Mouse (Mus musculus) ZHBTc4 (cell line): ENCODE results near the gene Gnas.
A peak's percentile ranks its signal among the peaks of the same experiment; 100 is the strongest.

ENCODE experiments used
- DNase-seq: peaks from one replicate; pipeline ENCODE4 v3.0.0-alpha.2; 2011; ENCODE audit warnings: low read depth, low spot score

Gene Gnas

DNA sequence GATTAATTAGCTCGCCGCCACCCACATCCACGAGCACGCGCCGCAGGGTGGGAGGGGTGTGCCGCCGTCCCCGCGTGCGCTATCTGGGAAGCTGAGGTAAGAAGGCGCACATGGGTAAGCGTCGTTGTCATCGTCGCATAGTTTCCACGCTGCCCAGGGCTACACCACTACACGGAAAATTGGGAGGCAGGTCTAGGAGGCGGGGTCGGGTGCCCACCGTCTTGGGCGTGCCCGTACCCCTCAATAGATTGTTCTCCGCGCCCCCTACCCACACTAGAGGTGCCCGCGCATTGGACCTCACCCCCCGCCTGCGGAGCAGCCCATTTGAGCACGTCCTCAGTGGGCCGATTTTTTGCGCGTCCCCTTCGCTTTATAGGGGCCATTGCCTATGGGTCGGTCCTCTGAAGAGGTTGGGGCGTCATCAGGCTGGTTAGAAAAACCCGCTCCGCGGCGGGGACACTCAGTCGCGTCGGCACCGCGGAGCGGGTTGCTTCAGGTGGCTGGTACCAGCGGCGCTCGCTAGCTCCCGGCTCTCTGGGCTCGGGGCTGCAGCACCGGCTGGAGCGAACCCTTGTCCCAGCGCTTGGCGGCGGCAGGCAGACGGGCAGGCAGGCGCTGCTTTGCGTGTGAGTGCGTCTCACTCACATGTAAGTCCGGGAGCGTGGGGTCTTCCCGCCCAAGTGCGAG is 43.3 kb downstream of the Gnas start:
- peak; percentile 90 for DNase-seq

DNA sequence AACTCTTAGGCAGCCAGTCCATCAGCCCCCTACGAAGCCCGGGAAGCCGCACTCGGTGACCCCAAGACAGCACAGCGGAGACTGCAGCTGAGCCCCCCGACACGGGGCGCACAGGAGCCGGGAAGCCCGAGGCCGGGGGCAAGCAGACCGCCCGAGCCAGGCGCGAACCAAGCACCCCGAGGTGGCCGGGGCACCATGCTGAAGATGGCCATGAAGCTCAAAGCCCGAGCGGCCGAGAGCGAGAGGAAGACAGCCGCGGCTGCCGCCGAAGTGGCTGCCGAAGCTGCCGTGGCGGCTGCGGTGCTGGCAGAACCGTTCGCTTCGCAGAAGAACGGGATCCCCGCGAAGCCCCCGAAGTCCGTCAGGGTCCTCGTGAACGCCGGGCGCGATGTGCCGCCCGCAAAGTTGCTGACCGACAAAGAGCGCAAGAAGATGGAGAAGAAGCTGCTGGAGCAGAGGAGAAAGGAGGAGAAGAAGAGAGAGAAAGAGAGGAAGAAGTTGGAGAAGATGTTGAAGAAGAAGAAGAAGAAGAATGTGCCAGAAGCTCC is 44.3 kb downstream of the Gnas start:
- DNase-seq, result peak; percentile 44

- peak; percentile 73 for DNase-seq
These were observed 45.0 kb downstream of the Gnas start for GRCm38 (mm10) chr2:174328926-174329662.

- DNase-seq, result peak; percentile 74
These were observed 45.8 kb downstream of the Gnas start for GRCm38 (mm10) chr2:174329663-174330615.

- no peak for DNase-seq
These were observed 46.6 kb downstream of the Gnas start for GRCm38 (mm10) chr2:174330616-174331191.

GRCm38 (mm10) chr2:174331282-174332030 is 47.3 kb downstream of the Gnas start:
- DNase-seq, result no peak

DNA sequence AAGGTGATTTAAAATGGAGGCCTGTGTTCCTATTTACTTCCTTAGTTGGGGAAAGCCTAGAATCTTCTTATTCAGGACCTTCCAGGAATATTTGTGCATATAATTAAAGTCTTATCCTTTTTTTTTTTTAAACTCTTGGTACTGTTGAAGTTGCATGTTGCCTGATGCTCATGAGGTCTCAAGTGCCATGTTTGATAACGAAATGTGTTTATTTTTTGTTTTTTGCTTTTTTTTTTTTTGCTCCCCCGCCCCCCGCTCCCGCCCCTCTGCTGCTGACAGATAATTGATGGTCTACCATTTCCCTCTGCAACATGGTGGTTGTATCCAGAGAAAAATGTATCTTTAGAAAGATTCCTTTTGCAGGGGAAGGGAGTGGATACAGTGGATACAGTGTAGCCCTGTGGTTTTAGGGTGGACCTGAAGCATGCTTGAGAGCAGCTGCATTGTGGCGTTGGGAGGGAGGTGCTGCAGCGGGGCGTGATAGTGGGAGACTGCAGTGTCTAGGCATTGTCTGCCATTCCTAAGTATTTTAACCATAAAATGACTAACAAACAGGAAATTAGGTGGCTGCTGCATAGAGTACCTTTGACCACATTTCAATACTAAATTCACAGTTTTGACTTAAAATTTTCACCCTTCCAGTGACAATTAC is 49.2 kb downstream of the Gnas start:
- no peak for DNase-seq

- no peak for DNase-seq
These were observed 50.3 kb downstream of the Gnas start for GRCm38 (mm10) chr2:174334415-174334814.

GRCm38 (mm10) chr2:174337275-174337674 is 53.2 kb downstream of the Gnas start:
- no peak for DNase-seq

DNA sequence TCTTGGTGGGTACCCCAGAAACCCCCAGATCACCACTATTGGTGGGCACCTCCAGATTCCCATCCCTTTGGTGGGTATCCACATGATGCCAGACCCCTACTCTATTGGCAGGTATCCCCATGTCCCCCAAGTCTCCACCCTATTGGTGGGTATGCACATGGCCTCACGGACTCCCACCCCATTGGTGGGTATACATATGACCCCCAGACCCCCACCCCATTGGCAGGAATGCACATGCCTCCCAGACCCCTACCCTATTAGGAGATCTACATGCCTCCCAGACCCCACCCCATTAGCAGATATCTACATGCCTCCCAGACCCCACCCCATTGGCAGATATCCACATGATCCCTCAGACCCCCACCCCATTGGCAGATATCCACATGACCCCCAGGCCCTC is 55.6 kb downstream of the Gnas start:
- DNase-seq, result no peak

GRCm38 (mm10) chr2:174340229-174340892 is 56.2 kb downstream of the Gnas start:
- DNase-seq, result no peak

DNA sequence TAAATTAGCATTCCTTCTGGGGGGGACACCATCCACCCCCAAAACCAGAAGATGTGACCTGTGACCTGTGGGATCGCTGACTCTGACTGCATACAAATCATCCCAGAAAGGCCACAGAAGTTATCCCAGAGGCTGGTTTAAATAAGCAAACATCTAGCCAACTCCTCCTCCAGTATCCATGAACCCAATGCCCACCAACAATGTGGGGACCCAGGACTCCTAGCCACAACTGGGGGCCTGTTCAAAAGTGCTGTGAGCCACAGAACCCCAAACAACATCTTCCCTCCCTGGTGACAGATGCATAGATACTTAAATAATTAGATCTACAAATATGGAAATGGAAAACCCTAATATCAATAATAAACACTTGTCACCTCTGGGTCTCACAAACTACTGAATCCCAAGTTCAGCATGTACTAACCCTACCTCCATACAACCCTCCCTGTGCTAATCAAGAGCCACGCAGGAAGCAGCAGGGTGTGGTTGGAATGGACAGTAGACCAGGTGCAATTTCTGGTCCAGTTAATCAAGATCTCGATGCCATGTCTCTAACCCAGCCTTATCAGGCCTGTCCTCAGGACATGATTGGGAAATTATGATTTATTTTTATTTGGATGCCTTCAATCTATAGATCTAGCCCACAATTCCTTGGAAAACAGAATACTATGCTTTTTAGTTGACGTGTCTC is 56.9 kb downstream of the Gnas start:
- no peak for DNase-seq

DNA sequence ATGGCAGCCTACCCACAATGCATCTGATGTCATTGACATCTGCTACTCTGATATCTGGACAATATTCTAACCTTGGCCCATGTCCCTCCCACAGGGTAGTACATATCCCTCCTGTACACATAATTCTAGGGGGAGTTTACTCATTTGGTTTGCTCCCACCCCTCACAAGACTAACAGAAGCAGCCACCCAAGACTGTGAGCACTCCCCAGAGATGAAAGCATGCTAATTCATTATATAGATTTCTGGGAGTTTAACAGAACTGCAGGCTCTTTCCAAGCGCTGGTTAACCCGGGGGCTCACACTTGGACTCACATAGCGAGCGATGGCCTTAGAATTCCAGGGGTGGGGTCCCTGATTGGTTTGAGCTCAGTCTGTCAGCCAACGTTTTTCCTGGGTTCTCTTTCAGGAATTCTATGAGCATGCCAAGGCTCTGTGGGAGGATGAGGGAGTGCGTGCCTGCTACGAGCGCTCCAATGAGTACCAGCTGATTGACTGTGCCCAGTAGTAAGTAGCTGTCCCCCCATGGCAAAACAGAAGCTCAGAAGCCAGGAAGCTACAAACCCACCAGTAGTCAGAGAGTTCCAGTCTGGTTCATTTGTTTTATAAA is 58.8 kb downstream of the Gnas start:
- DNase-seq, result no peak

GRCm38 (mm10) chr2:174343566-174343965 is 59.4 kb downstream of the Gnas start:
- DNase-seq, result no peak

- DNase-seq, result peak; percentile 44
These were observed 60.0 kb downstream of the Gnas start for GRCm38 (mm10) chr2:174344003-174344655.

DNA sequence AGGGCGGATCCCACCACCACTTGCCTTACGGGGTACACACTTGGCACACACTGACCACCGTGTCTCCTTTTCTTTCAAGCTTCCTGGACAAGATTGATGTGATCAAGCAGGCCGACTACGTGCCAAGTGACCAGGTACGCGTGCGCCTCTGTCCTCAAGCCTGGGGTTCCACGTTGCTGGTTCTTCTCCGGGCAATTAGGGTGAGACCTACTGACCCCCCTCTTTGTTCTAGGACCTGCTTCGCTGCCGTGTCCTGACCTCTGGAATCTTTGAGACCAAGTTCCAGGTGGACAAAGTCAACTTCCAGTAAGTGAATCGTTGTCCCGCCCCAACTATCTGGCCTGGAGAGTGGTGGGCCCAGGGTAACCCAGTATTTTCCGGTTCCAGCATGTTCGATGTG is 60.9 kb downstream of the Gnas start:
- peak; percentile 25 for DNase-seq

DNA sequence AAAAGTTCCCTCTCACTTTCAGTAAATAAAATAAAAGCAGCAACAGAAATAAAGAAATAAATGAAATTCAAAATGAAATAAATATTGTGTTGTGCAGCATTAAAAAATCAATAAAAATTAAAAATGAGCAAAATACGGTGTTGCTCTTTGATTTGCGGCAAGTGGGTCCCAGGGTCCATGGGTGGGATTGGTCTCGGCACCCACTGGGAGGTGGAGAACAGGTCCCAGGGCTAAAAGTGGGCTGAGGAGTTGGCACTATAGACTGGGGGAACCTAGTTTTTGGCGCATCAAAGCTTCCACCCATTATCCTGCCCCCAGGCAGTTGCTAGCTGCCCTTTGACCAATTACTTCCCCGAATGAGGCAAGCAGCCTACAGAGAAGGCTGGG is 62.5 kb downstream of the Gnas start, which contains the start of gene Gm20721:
Gene Gm20721, minus strand, starts transcription at position 101 of the 387 bp plus-strand sequence.
- no peak for DNase-seq
